Mouse (Mus musculus) brown adipose tissue, adult 24 weeks (tissue): ENCODE results near the gene Lims1. TPM values are rescaled to one million over a fixed set of nuclear protein-coding genes. Genes with fewer than 3 reads are reported as not detected.

ENCODE experiments used
- polyA plus RNA-seq: library from polyadenylated mRNA; stranded (reverse); fragments of >200 nt; gene quantifications from 2 replicates; pipeline ENCODE4 v1.2.4, GENCODE M21; 2012; ENCODE audit not compliant: missing spikeins, insufficient read depth, insufficient read length

Gene Lims1
- polyA plus RNA-seq, 1 experiment, result 18.9 TPM

Other genes starting within 250 kb of the Lims1 start
- not detected in 2 replicates for gene AW822073, start 98.5 kb upstream of the Lims1 start, polyA plus RNA-seq
- gene Duxf3, start 90.8 kb upstream of the Lims1 start, polyA plus RNA-seq, result not detected in 2 replicates
- not detected in 2 replicates for gene Gm4981, start 86.8 kb upstream of the Lims1 start, polyA plus RNA-seq
- 6.7 and 22.8 TPM in 2 replicates for gene Gcc2, start 68.0 kb upstream of the Lims1 start, polyA plus RNA-seq
- 20.1 and 23.1 TPM in 2 replicates for gene Ranbp2, start 123.5 kb downstream of the Lims1 start, polyA plus RNA-seq
- gene Ccdc138, start 174.5 kb downstream of the Lims1 start, polyA plus RNA-seq, result 4.0 and 4.4 TPM in 2 replicates